Mouse (Mus musculus) retina, postnatal 1 day (tissue): Measurements from ENCODE around the gene Unc5cl.

Experiments
- DNase-seq: peaks from one replicate; pipeline ENCODE4 v3.0.0-alpha.2; 2012

The Unc5cl gene

GRCm38 (mm10) chr17:48454688-48455087, at the start of gene Unc5cl:
Gene Unc5cl, plus strand, starts transcription at chr17:48454901.
- no peak for DNase-seq

GRCm38 (mm10) chr17:48407154-48407553, 47.5 kb upstream of the Unc5cl start:
- DNase-seq, result no peak

DNA sequence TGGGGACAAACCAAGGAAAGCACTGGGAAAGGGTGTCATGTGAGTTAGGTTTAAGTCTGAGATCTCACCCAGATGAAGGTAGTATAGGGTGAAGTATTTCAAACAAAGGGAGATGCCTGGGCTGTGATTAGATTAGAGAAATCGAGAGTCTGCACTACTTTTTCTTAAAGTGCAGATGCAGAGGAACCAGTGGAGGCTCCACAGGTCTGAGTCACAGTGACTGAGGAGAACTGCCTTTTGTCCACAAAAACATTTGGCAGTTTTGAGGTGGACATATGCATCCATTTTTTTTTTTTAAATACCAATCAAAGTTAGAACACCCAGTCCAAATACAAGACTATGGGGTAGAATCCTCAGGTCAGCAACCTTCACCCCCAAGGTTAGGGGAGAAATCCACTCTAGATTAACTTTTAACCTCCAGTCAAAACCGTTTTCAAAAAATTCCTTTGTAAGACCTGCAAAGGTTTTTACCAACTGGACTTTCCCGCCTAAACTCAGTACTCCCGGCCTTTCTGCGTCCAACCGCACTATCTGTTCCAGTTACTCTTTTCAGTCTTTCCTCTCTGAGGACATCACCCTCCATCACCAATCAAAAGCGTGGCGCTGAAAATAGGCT, 46.7 kb upstream of the Unc5cl start:
- no peak for DNase-seq

DNA sequence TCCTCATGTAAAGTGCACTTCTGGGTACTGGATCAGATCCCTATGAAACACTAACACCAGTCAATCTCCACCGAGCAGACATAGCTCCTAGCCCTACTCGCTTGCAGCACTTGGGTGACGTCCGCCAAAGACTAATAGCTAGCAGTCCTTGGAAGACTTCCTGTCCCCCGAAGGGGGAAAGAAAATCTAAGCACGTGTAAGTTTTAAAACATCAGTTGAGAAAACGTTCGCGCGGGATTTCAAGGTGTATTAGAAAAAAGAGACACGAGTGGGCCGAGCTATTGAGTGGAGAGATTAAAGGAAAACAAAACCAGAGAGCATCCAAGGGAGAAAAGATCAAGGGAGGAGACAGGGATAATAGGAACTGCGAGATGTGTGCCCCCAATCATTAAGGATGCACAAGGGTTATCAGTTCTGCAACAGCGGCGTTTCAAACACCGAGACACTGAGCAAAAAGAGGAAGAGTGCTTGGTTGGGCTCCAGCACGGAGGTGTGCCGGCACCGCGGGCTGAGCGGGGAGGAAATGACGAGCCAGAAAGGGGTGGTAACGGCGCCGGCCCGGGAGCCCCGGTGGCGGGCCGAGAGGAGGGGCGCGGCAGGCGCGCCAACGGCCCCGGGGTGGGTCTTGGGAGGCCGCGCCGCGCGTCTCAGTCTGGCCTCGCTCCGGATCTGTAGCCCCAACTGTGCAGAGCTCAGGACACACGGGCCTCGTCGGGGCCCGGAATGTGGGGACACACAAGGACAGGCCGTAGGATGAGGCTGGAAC, 46.0 kb upstream of the Unc5cl start:
- DNase-seq, result peak; percentile 84

DNA sequence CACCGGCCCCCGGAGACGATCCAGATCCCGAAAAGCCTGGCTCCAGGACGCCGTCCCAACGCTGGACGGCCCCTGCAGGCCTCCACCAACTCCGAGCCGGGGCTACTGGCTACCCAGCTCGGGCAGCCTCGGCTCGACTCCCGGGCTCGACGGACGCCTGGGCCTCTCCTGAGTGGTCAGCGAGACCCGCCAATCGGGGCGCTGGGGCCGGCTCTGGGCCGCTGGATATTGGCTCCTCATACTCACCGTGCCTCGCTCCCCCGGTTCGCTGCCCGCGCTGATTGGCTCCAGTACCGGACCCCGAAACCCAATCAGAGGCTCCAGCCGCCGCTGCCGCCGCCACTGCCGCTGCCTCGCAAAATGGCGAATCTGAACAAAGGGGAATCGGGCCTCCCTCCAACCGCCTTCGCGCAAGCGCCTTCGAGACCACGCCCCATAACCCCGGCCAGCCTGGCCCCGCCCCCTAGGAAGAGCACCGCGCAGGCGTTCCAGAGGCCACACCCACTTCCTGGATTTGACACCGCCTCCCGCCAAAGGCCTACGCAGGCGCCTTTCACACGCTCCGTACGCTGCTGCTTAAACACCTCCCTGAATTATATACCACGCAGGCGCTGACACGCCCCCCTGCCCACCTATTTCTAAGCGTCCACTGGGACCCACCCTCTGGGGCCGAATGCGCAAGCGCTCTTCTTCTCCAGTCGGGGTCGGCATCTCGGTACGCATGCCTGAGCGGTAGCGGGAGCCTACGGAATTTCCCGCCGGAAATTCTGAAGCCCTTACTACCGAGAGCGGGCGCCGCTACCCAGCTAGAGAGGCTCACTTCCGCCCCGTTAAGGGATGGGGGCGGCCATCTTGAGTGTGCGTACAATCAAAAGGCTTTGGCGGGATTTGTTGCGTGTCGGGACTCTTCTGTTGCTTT, 45.1 kb upstream of the Unc5cl start, which contains the start of the genes Nfya and Oard1:
Gene Nfya, minus strand, starts transcription at position 527 of the 919 bp plus-strand sequence.
Gene Oard1, plus strand, starts transcription at position 635 of the 919 bp plus-strand sequence.
- DNase-seq, result peak; percentile 100

- DNase-seq, result no peak
Observed at GRCm38 (mm10) chr17:48410299-48410785, 44.4 kb upstream of the Unc5cl start.

DNA sequence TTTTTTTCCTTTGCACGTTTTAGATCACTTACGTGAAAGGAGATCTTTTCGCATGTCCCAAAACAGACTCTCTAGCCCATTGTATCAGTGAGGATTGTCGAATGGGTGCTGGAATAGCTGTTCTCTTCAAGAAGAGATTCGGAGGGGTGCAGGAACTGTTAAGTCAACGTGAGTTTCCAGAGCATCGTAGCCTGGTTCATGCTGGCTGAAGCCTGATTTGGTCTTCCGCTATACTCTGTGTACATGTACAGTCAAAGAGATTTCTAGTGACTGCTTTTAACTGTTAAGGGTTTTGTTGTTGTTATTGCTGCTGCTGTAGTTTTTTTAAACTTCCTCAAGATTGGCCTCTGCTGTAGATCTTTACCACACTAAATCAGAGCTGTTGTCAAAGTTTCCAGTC, 43.5 kb upstream of the Unc5cl start:
- DNase-seq, result no peak

DNA sequence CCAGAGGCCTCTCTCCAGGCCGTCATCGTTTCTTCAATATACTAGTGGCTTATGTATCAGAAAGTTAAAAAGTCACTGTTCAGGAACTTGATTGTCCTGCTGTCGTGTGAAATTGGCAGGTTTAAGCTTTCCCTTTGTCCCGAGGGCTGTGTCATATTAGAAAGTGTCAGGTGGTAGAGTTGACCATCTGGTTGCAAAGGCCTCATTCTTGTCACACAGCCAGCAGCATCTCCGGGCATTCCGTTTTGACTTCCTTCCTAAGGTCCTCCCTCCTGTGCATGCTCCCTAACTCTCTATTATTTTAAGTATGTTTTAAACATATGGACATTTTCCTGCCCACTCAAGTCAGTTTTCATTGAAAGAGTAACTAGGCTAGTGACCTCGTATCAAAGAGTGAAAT, 38.7 kb upstream of the Unc5cl start:
- DNase-seq, result no peak

- DNase-seq, result peak; percentile 69
Observed at GRCm38 (mm10) chr17:48416425-48417195, 38.1 kb upstream of the Unc5cl start.

DNA sequence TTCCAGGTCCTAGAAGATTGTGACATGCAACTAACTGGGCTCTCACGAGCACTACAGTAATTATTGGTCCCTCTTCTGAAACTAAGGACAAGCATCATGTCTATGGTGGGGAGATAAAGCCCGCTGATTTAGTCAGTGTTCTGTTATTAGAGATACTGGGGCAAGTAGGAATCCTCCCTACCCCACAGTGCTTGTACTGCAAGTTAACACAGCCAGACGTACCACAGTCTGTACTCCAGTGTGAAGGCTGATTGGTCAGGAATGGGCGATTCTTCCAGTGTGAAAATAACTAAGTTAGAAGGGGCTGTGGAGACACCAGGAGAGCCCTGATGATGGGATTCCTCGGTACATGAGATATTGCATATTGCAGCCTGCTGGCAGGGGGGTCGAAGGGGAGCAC, 37.2 kb upstream of the Unc5cl start:
- no peak for DNase-seq

GRCm38 (mm10) chr17:48418174-48418573, 36.5 kb upstream of the Unc5cl start:
- DNase-seq, result no peak

DNA sequence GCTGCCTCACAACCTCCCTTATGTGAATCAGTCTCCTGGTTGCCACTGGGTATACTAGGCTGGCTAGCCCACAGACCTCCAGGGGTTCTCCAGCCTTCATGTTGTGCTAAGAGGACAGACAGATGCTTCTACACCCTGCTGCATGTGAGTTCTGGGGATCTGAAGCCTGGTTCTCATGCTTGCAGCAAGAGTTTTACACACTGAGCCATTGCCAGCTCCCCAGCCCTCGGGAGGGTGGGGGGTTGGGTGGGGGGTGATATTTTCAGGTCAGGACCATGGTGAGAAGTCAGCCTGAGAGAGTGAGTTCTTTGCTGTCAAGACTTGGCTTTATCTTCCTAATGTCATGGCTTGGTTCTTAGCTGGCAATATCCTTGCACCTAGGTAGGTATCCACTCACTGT, 35.9 kb upstream of the Unc5cl start:
- no peak for DNase-seq

- no peak for DNase-seq
Observed at GRCm38 (mm10) chr17:48419571-48419970, 35.1 kb upstream of the Unc5cl start.

DNA sequence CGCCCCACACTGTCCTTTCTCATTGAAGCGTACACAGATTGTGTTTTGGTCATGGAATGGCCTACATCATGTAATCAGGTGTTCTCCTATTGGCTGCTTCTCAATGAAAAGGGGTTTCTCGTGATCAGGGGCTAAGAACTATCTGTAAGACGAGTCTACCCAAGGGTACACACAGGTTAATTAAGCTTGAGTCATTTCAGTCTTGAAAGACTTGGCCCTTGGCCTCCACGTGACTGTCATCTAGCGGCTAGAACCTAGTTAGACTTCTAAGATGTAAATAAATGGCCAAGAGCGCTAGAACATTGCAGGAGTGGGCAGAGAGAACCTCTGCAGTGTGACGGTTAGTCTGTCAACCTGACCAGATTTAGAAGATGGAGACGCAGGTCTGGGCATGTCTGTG, 30.5 kb upstream of the Unc5cl start:
- DNase-seq, result no peak

- DNase-seq, result no peak
Observed at GRCm38 (mm10) chr17:48425823-48426612, 28.7 kb upstream of the Unc5cl start.

DNA sequence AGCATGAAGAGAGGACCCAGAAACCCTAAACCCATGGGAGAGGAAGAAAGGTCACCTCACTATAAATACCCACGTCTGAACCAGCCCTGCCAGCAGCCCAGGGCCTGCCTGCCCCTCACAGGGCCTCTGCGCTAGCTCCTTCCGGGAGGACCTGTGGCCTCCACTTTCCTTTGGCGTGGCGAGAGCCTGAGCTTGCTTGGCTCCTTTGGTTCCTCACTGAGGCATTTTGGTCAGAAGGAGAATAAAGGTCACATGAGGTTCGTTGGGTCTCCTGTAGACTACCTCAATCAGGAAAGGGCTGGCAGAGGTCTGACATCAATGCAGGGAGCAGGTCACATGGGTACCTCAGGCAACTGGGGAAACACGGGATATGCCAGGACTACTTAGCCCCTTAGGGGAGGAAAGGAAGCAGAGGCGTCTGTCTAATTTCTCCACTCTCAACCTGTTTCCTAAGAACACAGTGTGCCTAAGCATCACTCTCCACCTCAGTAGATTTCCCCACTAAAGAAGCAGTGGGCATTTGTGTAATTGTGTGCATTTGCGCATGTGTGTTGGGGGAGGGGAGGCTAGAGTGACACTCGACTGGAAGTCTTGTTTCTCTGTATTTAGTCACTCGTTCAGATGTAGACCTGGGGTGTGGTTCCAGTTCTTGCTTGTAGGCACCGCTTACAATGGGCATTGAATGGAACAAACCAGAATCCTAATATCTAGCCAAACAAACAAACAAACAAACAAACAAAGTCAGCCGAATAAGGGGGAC, 27.5 kb upstream of the Unc5cl start:
- no peak for DNase-seq

DNA sequence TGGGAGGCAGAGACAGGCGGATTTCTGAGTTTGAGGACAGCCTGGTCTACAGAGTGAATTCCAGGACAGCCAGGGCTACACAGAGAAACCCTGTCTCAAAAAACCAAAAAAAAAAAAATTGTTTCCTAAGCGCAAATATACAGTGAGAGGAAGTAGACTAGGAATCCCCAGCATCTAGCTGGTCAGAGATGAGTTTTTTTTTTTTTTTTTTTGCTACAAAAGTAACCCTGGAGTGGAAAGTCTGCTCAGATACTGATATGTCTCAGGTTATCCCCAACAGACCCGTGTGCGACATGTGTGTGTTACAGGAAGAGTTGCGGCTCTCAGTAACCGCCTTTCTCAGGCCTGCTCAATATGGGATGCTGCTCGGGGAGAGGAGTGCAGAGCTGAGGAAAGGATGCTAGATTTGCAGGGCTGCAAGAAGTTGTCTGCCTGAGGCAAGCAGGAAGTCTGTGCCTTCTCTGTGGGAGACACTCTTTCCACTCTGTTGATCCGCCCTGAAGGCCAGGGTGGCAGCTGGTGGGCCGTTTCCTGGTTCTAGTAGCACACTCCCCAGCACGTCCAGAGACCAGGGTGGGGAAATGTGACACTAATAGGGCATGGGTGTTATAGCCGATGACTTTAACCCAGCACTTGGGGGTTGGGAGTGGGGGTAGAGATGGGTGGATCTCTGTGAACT, 26.7 kb upstream of the Unc5cl start:
- DNase-seq, result no peak

DNA sequence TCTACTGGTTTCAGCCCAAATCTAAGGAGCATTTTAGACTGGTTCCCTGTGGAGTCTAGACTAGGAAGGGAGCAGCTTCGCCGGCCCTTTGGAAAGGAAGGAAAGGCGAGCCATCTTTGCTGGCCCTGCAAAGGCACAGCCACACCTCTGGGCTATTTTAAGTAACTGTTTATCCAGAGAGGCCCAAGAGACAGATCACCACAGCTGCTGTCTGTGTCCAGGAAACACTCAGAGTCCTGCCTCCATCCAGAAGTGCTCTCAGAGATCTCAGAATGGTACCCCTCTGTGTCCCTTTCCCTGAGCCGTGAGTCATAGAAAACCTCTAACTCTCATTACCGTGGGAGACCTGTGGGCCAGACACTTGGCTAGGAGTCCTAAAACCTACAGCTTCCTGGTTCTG, 24.3 kb upstream of the Unc5cl start:
- no peak for DNase-seq

- no peak for DNase-seq
Observed at GRCm38 (mm10) chr17:48431054-48431453, 23.6 kb upstream of the Unc5cl start.
